Mouse (Mus musculus): ENCODE data around the gene Tgm2. TPM values are rescaled to one million over a fixed set of nuclear protein-coding genes. Genes with fewer than 3 reads are reported as not detected.

Gene Tgm2
- polyA plus RNA-seq, 1 experiment from 2014 or later = 1.7 TPM

- H3K27me3 ChIP-seq (ENCODE audit: control insufficient read depth, insufficient read depth, low read length) = no peaks in the 10 kb centered on the region
- DNase-seq (ENCODE audit: low spot score) = peak; percentile 80
- ATAC-seq (ENCODE audit: insufficient number of reproducible peaks, low FRiP score, low TSS enrichment, low read depth) = no peak
- no peak overlapping the region for H3K4me2 ChIP-seq (ENCODE audit: low read depth, severe bottlenecking)
- no peak overlapping the region for H3K27ac ChIP-seq (replicated peaks; ENCODE audit: low read depth, low read length)
- no peaks in the 10 kb centered on the region for H3K9me3 ChIP-seq (ENCODE audit: control insufficient read depth, low read length)
- no peak overlapping the region for H3K9ac ChIP-seq (ENCODE audit: low read length)
- H3K4me1 ChIP-seq (ENCODE audit: control insufficient read depth, insufficient read depth, low read length) = no peaks in the 10 kb centered on the region; the same call in none of the 2 replicates
- no peak overlapping the region for H3K4me3 ChIP-seq (ENCODE audit: low read depth, low read length)
- no peaks in the 10 kb centered on the region for H3K36me3 ChIP-seq (ENCODE audit: control insufficient read depth, insufficient read depth, low read length)
- 42% methylated on average over 9 of the region's 9 CpGs for WGBS
These were observed 34.6 kb upstream of the Tgm2 start for GRCm38 (mm10) chr2:158180797-158181196.

- Histone ChIP-seq H3K4me2 (ENCODE audit: low read depth, severe bottlenecking) (peak overlapping the region; percentile 51), H3K4me3 (ENCODE audit: low read depth, low read length) (peak overlapping the region; percentile 22), H3K9ac (ENCODE audit: low read length) (no peak overlapping the region; the same call in 1 of the 2 replicates), H3K27me3 (ENCODE audit: control insufficient read depth, insufficient read depth, low read length) (no peaks in the 10 kb centered on the region), H3K9me3 (ENCODE audit: control insufficient read depth, low read length) (no peaks in the 10 kb centered on the region), H3K27ac (replicated peaks; ENCODE audit: low read depth, low read length) (no peak overlapping the region), H3K36me3 (ENCODE audit: control insufficient read depth, insufficient read depth, low read length) (no peaks in the 10 kb centered on the region), H3K4me1 (ENCODE audit: control insufficient read depth, insufficient read depth, low read length) (no peaks in the 10 kb centered on the region; the same call in none of the 2 replicates)
- no peak for ATAC-seq (ENCODE audit: insufficient number of reproducible peaks, low FRiP score, low TSS enrichment, low read depth)
- DNase-seq (ENCODE audit: low spot score) = no peak
- WGBS = 28% methylated on average over 18 of the region's 18 CpGs
These were observed 33.3 kb upstream of the Tgm2 start for GRCm38 (mm10) chr2:158179370-158180111.

DNA sequence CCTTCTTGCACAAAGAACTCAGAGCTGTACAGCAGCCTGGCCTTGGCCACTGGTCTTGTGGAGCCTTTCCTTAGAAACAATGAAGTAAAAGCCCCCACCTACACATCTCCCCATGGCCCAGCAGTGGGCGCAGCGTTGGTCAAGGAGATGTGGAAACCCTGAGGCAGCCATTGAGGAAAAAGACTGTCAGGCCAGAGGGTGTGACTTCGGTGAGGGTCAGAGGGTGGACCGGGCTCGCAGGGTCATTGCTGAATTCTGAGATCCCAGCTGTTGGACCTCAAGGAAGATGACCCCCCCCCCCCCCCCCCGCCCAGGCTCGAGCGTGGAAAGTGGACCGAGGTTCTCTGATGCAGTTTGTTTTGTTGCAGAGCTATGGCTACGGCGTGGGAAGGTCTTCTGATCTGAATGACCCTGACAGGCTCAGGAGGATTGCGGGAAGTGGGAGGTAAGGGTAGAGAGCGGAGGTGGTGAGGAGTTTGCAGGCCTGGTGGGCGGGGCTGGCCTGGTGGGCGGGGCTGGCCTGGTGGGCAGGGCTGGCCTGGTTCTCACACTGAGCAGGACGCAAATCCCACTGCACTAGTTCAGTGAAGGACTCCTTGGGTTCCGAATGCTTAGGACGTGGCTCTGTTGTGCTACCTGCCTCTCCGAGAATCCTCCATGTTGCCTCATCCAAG, 32.6 kb upstream of the Tgm2 start:
- H3K9me3 ChIP-seq (ENCODE audit: control insufficient read depth, low read length) = no peaks in the 10 kb centered on the region
- no peaks in the 10 kb centered on the region for H3K36me3 ChIP-seq (ENCODE audit: control insufficient read depth, insufficient read depth, low read length)
- H3K4me2 ChIP-seq (ENCODE audit: low read depth, severe bottlenecking) = peak overlapping the region; percentile 51
- H3K9ac ChIP-seq (ENCODE audit: low read length) = no peak overlapping the region; the same call in 1 of the 2 replicates
- ATAC-seq (ENCODE audit: insufficient number of reproducible peaks, low FRiP score, low TSS enrichment, low read depth) (peak; percentile 87), DNase-seq (ENCODE audit: low spot score) (peak; percentile 86)
- WGBS = 10% methylated on average over 17 of the region's 19 CpGs
- no peaks in the 10 kb centered on the region; the same call in none of the 2 replicates for H3K4me1 ChIP-seq (ENCODE audit: control insufficient read depth, insufficient read depth, low read length)
- no peak overlapping the region for H3K27ac ChIP-seq (replicated peaks; ENCODE audit: low read depth, low read length)
- H3K4me3 ChIP-seq (ENCODE audit: low read depth, low read length) = peak overlapping the region; percentile 22
- H3K27me3 ChIP-seq (ENCODE audit: control insufficient read depth, insufficient read depth, low read length) = no peaks in the 10 kb centered on the region

DNA sequence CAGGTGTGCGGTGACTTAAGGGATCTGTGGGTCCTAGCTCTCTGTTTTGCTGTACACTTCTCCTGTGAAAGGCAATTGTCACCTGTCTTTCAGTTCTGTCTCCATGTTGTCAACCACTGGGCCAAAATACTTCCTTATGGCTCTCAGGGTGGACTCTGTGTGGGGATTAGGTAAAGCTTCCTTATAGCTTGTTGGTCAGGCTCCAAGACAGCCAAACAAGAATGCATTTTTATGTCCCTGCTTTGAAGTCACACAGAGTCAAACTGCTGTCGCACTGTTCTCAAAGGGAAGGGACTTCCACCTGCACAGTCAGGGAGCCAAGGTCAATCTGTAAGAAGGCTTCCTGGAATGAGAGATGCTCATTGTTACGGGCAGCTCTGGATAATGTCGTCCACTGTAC, 31.9 kb upstream of the Tgm2 start:
- Histone ChIP-seq H3K36me3 (ENCODE audit: control insufficient read depth, insufficient read depth, low read length) (no peaks in the 10 kb centered on the region), H3K9me3 (ENCODE audit: control insufficient read depth, low read length) (no peaks in the 10 kb centered on the region), H3K4me3 (ENCODE audit: low read depth, low read length) (no peak overlapping the region), H3K9ac (ENCODE audit: low read length) (no peak overlapping the region), H3K27ac (replicated peaks; ENCODE audit: low read depth, low read length) (no peak overlapping the region), H3K27me3 (ENCODE audit: control insufficient read depth, insufficient read depth, low read length) (no peaks in the 10 kb centered on the region), H3K4me2 (ENCODE audit: low read depth, severe bottlenecking) (no peak overlapping the region), H3K4me1 (ENCODE audit: control insufficient read depth, insufficient read depth, low read length) (no peaks in the 10 kb centered on the region; the same call in none of the 2 replicates)
- ATAC-seq (ENCODE audit: insufficient number of reproducible peaks, low FRiP score, low TSS enrichment, low read depth) (no peak), DNase-seq (ENCODE audit: low spot score) (no peak)
- 75% methylated on average over 4 of the region's 4 CpGs for WGBS

- Histone ChIP-seq H3K27ac (replicated peaks; ENCODE audit: low read depth, low read length) (no peak overlapping the region), H3K9me3 (ENCODE audit: control insufficient read depth, low read length) (no peaks in the 10 kb centered on the region), H3K36me3 (ENCODE audit: control insufficient read depth, insufficient read depth, low read length) (no peaks in the 10 kb centered on the region), H3K9ac (ENCODE audit: low read length) (no peak overlapping the region), H3K4me3 (ENCODE audit: low read depth, low read length) (no peak overlapping the region), H3K4me2 (ENCODE audit: low read depth, severe bottlenecking) (no peak overlapping the region), H3K27me3 (ENCODE audit: control insufficient read depth, insufficient read depth, low read length) (no peaks in the 10 kb centered on the region), H3K4me1 (ENCODE audit: control insufficient read depth, insufficient read depth, low read length) (no peaks in the 10 kb centered on the region; the same call in none of the 2 replicates)
- 56% methylated on average over 3 of the region's 3 CpGs for WGBS
- DNase-seq (ENCODE audit: low spot score) (no peak), ATAC-seq (ENCODE audit: insufficient number of reproducible peaks, low FRiP score, low TSS enrichment, low read depth) (no peak)
These were observed 31.3 kb upstream of the Tgm2 start for GRCm38 (mm10) chr2:158177574-158177973.

DNA sequence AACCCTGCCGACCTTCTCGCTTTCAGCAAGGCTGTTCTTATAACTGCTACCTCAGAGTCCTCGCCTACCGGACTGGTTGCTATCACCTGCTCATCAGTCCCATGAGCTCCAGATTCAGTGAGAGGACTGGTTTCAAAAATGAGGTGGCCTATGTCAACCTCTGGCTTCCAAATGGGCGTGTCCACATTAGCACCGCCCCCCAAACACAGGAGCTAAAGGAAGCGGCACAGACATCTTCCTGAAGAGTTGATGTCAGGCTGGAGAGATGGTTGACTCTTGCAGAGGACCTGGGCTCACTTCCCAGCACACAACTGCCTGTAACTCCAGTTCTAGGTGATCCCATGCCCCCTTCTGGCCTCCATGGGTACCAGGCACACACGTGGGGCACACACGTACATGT, 30.5 kb upstream of the Tgm2 start:
- H3K27me3 ChIP-seq (ENCODE audit: control insufficient read depth, insufficient read depth, low read length) = no peaks in the 10 kb centered on the region
- H3K4me2 ChIP-seq (ENCODE audit: low read depth, severe bottlenecking) = no peak overlapping the region
- no peaks in the 10 kb centered on the region; the same call in none of the 2 replicates for H3K4me1 ChIP-seq (ENCODE audit: control insufficient read depth, insufficient read depth, low read length)
- WGBS = 90% methylated on average over 9 of the region's 9 CpGs
- no peaks in the 10 kb centered on the region for H3K36me3 ChIP-seq (ENCODE audit: control insufficient read depth, insufficient read depth, low read length)
- no peak overlapping the region for H3K4me3 ChIP-seq (ENCODE audit: low read depth, low read length)
- no peak overlapping the region for H3K27ac ChIP-seq (replicated peaks; ENCODE audit: low read depth, low read length)
- no peak overlapping the region for H3K9ac ChIP-seq (ENCODE audit: low read length)
- ATAC-seq (ENCODE audit: insufficient number of reproducible peaks, low FRiP score, low TSS enrichment, low read depth) (no peak), DNase-seq (ENCODE audit: low spot score) (no peak)
- H3K9me3 ChIP-seq (ENCODE audit: control insufficient read depth, low read length) = no peaks in the 10 kb centered on the region

- H3K4me3 ChIP-seq (ENCODE audit: low read depth, low read length) = no peak overlapping the region
- H3K9ac ChIP-seq (ENCODE audit: low read length) = no peak overlapping the region
- no peaks in the 10 kb centered on the region; the same call in none of the 2 replicates for H3K4me1 ChIP-seq (ENCODE audit: control insufficient read depth, insufficient read depth, low read length)
- no peaks in the 10 kb centered on the region for H3K9me3 ChIP-seq (ENCODE audit: control insufficient read depth, low read length)
- DNase-seq (ENCODE audit: low spot score) (no peak), ATAC-seq (ENCODE audit: insufficient number of reproducible peaks, low FRiP score, low TSS enrichment, low read depth) (no peak)
- no peaks in the 10 kb centered on the region for H3K27me3 ChIP-seq (ENCODE audit: control insufficient read depth, insufficient read depth, low read length)
- no peaks in the 10 kb centered on the region for H3K36me3 ChIP-seq (ENCODE audit: control insufficient read depth, insufficient read depth, low read length)
- WGBS = 75% methylated on average over 3 of the region's 3 CpGs
- H3K27ac ChIP-seq (replicated peaks; ENCODE audit: low read depth, low read length) = no peak overlapping the region
- no peak overlapping the region for H3K4me2 ChIP-seq (ENCODE audit: low read depth, severe bottlenecking)
These were observed 29.2 kb upstream of the Tgm2 start for GRCm38 (mm10) chr2:158175433-158175832.

DNA sequence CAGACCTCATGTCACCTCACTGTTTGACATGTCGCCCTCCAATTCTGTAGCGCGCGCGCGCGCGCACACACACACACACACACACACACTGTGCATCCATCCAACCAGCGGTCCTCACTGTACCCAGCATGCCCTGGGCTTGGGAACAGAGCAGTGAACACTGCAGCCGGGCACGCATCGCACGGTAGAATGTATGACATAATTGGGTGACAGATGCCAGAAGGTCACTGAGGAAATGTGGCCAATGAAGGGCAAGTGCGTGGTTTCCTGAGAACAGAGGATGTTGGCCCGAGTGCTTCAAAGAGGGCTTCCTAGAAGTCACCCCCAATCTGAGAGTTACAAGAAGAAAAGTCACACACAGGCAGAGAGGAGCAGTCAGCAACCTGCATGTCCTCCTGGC, 28.7 kb upstream of the Tgm2 start:
- 91% methylated on average over 15 of the region's 15 CpGs for WGBS
- Histone ChIP-seq H3K9me3 (ENCODE audit: control insufficient read depth, low read length) (no peaks in the 10 kb centered on the region), H3K4me2 (ENCODE audit: low read depth, severe bottlenecking) (no peak overlapping the region), H3K9ac (ENCODE audit: low read length) (no peak overlapping the region), H3K27ac (replicated peaks; ENCODE audit: low read depth, low read length) (no peak overlapping the region), H3K36me3 (ENCODE audit: control insufficient read depth, insufficient read depth, low read length) (no peaks in the 10 kb centered on the region), H3K4me1 (ENCODE audit: control insufficient read depth, insufficient read depth, low read length) (no peaks in the 10 kb centered on the region; the same call in none of the 2 replicates), H3K4me3 (ENCODE audit: low read depth, low read length) (no peak overlapping the region), H3K27me3 (ENCODE audit: control insufficient read depth, insufficient read depth, low read length) (no peaks in the 10 kb centered on the region)
- DNase-seq (ENCODE audit: low spot score) (no peak), ATAC-seq (ENCODE audit: insufficient number of reproducible peaks, low FRiP score, low TSS enrichment, low read depth) (no peak)

Data from limb, embryonic 11.5 days (tissue).